Mouse (Mus musculus) neural tube, embryonic 11.5 days (tissue): ENCODE measurements around the gene Maml3. TPM values are rescaled to one million over a fixed set of nuclear protein-coding genes. Genes with fewer than 3 reads are reported as not detected.

Experiments used
- ATAC-seq: fragments of 200-750 bp; cut with Nextera tagmentation; 2 replicates; pipeline ENCODE4 v1.8.0; 2017; ENCODE audit warnings: moderate number of reproducible peaks, mild to moderate bottlenecking, moderate TSS enrichment, moderate library complexity; ENCODE audit not compliant: insufficient read depth, low FRiP score, low TSS enrichment
- DNase-seq: peaks from one replicate; pipeline ENCODE4 v3.0.0-alpha.2; 2015; ENCODE audit warnings: low spot score
- H3K27ac ChIP-seq: fragments of 300-500 bp; sonication (generic); 2 replicates; pipeline ENCODE4 v1.5.1; 2014; ENCODE audit warnings: low read depth, mild to moderate bottlenecking, low read length
- H3K27me3 ChIP-seq: fragments of 300-500 bp; sonication (generic); 2 replicates; pipeline ENCODE4 v1.6.1; 2014; ENCODE audit warnings: mild to moderate bottlenecking, low read length, mixed read lengths; ENCODE audit not compliant: control insufficient read depth, insufficient read depth
- H3K36me3 ChIP-seq: fragments of 300-500 bp; sonication (generic); 2 replicates; pipeline ENCODE4 v1.6.1; 2014; ENCODE audit warnings: mild to moderate bottlenecking, low read length, moderate library complexity, mixed read lengths; ENCODE audit not compliant: control insufficient read depth, insufficient read depth
- H3K4me1 ChIP-seq: fragments of 300-500 bp; sonication (generic); 2 replicates; pipeline ENCODE4 v1.6.1; 2014; ENCODE audit warnings: low read length, mixed read lengths; ENCODE audit not compliant: control insufficient read depth, insufficient read depth
- H3K4me2 ChIP-seq: fragments of 300-500 bp; sonication (generic); 2 replicates; pipeline ENCODE4 v1.6.1; 2014; ENCODE audit warnings: low read depth, mild to moderate bottlenecking, moderate library complexity
- H3K4me3 ChIP-seq: fragments of 300-500 bp; sonication (generic); 2 replicates; pipeline ENCODE4 v1.5.1; 2014; ENCODE audit warnings: low read depth, low read length
- H3K9ac ChIP-seq: fragments of 300-500 bp; sonication (generic); 2 replicates; pipeline ENCODE4 v1.6.1; 2014; ENCODE audit warnings: mild to moderate bottlenecking, low read length
- H3K9me3 ChIP-seq: fragments of 300-500 bp; sonication (generic); 2 replicates; pipeline ENCODE4 v1.6.1; 2016; ENCODE audit warnings: low read length; ENCODE audit not compliant: control insufficient read depth
- WGBS: fragments of 180-500 bp; shearing (Covaris S2); extraction: QIAGEN DNeasy Blood & Tissue Kit; methylation state at CpG from one replicate; pipeline ENCODE4 v1.1.7; 2014; 5-methylcytosine and 5-hydroxymethylcytosine counted together
- polyA plus RNA-seq: library from polyadenylated mRNA; unstranded; fragments of >200 nt; fragmentation: Nextera tagmentation; extraction: Ambion mirVana; gene quantifications from 2 replicates; pipeline ENCODE4 v1.2.1, GENCODE M21; 2014

Gene Maml3
- polyA plus RNA-seq, 1 experiment from 2014 or later, result 8.1 TPM

GRCm38 (mm10) chr3:51713233-51713632 is 391.6 kb downstream of the Maml3 start:
- Histone ChIP-seq H3K9ac (no peak overlapping the region), H3K4me2 (no peak overlapping the region), H3K27me3 (no peaks in the 10 kb centered on the region), H3K27ac (no peak overlapping the region), H3K36me3 (no peaks in the 10 kb centered on the region), H3K9me3 (no peaks in the 10 kb centered on the region), H3K4me1 (0 out of 2 replicates have a peak, but pooled peaks cover 10% of the 10 kb centered on the region), H3K4me3 (no peak overlapping the region)
- DNase-seq (peak; percentile 35), ATAC-seq (no peak)
- 13% methylated on average over 8 of the region's 8 CpGs for WGBS

GRCm38 (mm10) chr3:51712382-51712781 is 392.5 kb downstream of the Maml3 start:
- DNase-seq (no peak), ATAC-seq (no peak)
- WGBS, result 53% methylated on average over 3 of the region's 3 CpGs
- H3K36me3 ChIP-seq, result no peaks in the 10 kb centered on the region
- no peaks in the 10 kb centered on the region for H3K9me3 ChIP-seq
- H3K9ac ChIP-seq, result no peak overlapping the region
- H3K4me1 ChIP-seq, result 0 out of 2 replicates have a peak, but pooled peaks cover 6% of the 10 kb centered on the region
- H3K27me3 ChIP-seq, result no peaks in the 10 kb centered on the region
- H3K4me3 ChIP-seq, result no peak overlapping the region
- no peak overlapping the region for H3K4me2 ChIP-seq
- H3K27ac ChIP-seq, result no peak overlapping the region

- Histone ChIP-seq H3K9ac (no peak overlapping the region), H3K4me2 (no peak overlapping the region), H3K4me1 (no peaks in the 10 kb centered on the region), H3K4me3 (no peak overlapping the region), H3K27ac (no peak overlapping the region), H3K9me3 (no peaks in the 10 kb centered on the region), H3K36me3 (no peaks in the 10 kb centered on the region), H3K27me3 (no peaks in the 10 kb centered on the region)
- 72% methylated on average over 21 of the region's 21 CpGs for WGBS
- DNase-seq (peak; percentile 43), ATAC-seq (peak; percentile 31; the same call in 1 of the 2 replicates)
Measured at GRCm38 (mm10) chr3:51708746-51709411, 396.0 kb downstream of the Maml3 start.

- Histone ChIP-seq H3K4me3 (no peak overlapping the region), H3K4me2 (no peak overlapping the region), H3K4me1 (no peaks in the 10 kb centered on the region), H3K27me3 (no peaks in the 10 kb centered on the region), H3K9ac (no peak overlapping the region), H3K27ac (no peak overlapping the region), H3K9me3 (no peaks in the 10 kb centered on the region), H3K36me3 (no peaks in the 10 kb centered on the region)
- no peak for ATAC-seq
- no peak for DNase-seq
- WGBS, result 94% methylated on average over 1 of the region's 1 CpGs
Measured at GRCm38 (mm10) chr3:51708375-51708745, 396.5 kb downstream of the Maml3 start.

- no peak overlapping the region for H3K4me2 ChIP-seq
- H3K4me3 ChIP-seq, result no peak overlapping the region
Measured at GRCm38 (mm10) chr3:51705220-51705619, 399.7 kb downstream of the Maml3 start.

GRCm38 (mm10) chr3:51703478-51703877 is 401.4 kb downstream of the Maml3 start:
- Histone ChIP-seq H3K9ac (no peak overlapping the region), H3K4me2 (no peak overlapping the region), H3K27me3 (no peaks in the 10 kb centered on the region), H3K36me3 (no peaks in the 10 kb centered on the region), H3K4me3 (no peak overlapping the region), H3K27ac (no peak overlapping the region), H3K9me3 (no peaks in the 10 kb centered on the region), H3K4me1 (peaks cover 14% of the 10 kb centered on the region; the same call in 1 of the 2 replicates)
- 71% methylated on average over 8 of the region's 8 CpGs for WGBS
- DNase-seq, result no peak
- no peak for ATAC-seq

More at GRCm38 (mm10) chr3:51705220-51705619, 399.7 kb downstream of the Maml3 start:
- 87% methylated on average over 7 of the region's 7 CpGs for WGBS
- Histone ChIP-seq H3K9me3 (no peaks in the 10 kb centered on the region), H3K27me3 (no peaks in the 10 kb centered on the region), H3K36me3 (no peaks in the 10 kb centered on the region), H3K27ac (no peak overlapping the region), H3K4me1 (peaks cover 14% of the 10 kb centered on the region; the same call in 1 of the 2 replicates), H3K9ac (no peak overlapping the region)
- ATAC-seq, result no peak
- no peak for DNase-seq

- no peak for DNase-seq
- no peak overlapping the region for H3K9ac ChIP-seq
- WGBS, result 70% methylated on average over 8 of the region's 8 CpGs
Measured at GRCm38 (mm10) chr3:51702701-51703286, 402.1 kb downstream of the Maml3 start.

GRCm38 (mm10) chr3:51701950-51702349 is 402.9 kb downstream of the Maml3 start:
- peak overlapping the region; percentile 68 for H3K9ac ChIP-seq
- H3K9me3 ChIP-seq, result no peaks in the 10 kb centered on the region
- 2% methylated on average over 13 of the region's 13 CpGs for WGBS
- DNase-seq, result peak; percentile 72
- no peaks in the 10 kb centered on the region for H3K36me3 ChIP-seq
- H3K4me1 ChIP-seq, result peaks cover 14% of the 10 kb centered on the region; the same call in 1 of the 2 replicates
- no peaks in the 10 kb centered on the region for H3K27me3 ChIP-seq
- peak overlapping the region; percentile 20 for H3K4me3 ChIP-seq
- H3K4me2 ChIP-seq, result peak overlapping the region; percentile 39
- peak overlapping the region; percentile 95 for H3K27ac ChIP-seq
- peak; percentile 78 for ATAC-seq

More at GRCm38 (mm10) chr3:51702701-51703286, 402.1 kb downstream of the Maml3 start:
- no peak overlapping the region for H3K4me2 ChIP-seq
- no peaks in the 10 kb centered on the region for H3K36me3 ChIP-seq
- peaks cover 14% of the 10 kb centered on the region; the same call in 1 of the 2 replicates for H3K4me1 ChIP-seq
- peak overlapping the region; percentile 95 for H3K27ac ChIP-seq
- H3K9me3 ChIP-seq, result no peaks in the 10 kb centered on the region
- no peak overlapping the region for H3K4me3 ChIP-seq
- no peaks in the 10 kb centered on the region for H3K27me3 ChIP-seq
- no peak for ATAC-seq
